Mouse (Mus musculus) central nervous system, embryonic 11.5 days (tissue): ENCODE data around the gene Aff2. TPM values are rescaled to one million over a fixed set of nuclear protein-coding genes. Genes with fewer than 3 reads are reported as not detected.

Experiments
- polyA plus RNA-seq: library from polyadenylated mRNA; depleted of rRNA; stranded (reverse); fragments of >200 nt; gene quantifications from 2 replicates; pipeline ENCODE4 v1.2.3, GENCODE M21; 2012; rRNA removed

Aff2 gene
- 4.3 and 9.3 TPM in 2 replicates for polyA plus RNA-seq

DNA sequence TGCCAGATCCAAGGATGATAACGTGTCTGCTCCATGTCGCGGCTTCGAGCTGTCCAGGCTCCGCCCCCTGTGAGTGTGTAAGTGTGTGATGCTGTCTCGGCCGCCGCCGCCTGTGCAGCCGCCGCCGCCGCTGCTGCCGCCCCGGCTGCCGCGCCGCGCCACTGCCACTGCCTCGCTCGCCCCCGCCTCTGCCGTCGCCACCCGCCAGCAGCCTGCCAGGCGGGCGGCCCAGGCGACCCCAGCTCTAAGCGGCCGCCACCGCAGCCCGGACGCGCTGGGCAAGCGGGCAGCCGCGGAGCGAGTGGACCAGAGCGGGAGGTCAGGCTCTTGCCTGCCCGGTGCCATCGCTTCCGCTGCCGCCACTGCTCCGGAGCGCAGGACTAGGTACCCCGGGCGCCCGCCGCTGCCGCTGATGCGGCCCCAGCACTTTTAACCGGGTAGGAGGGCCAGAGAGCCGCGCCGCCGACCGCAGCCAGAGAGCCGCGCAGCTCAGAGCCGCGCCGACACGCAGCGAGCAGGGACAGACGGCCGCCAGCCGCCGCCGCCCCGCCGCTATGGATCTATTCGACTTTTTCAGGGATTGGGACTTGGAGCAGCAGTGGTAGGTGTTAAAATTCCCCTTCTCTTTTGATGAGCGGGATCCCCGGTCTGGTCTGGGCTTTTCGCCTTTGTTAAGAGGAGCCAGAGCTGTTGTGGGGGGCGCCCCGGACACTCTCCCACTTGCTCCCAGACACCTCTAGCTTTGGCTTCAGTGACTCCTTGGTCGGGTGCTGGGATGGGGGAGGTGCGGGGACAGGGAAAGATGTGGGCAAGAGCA is at the start of gene Aff2:
Gene Aff2 (plus strand): TSS at position 57 of the 817 bp plus-strand sequence.

